Mouse (Mus musculus) urinary bladder, postnatal 25 days (tissue): ENCODE results near the gene Slco4c1.
A peak's percentile ranks its signal among the peaks of the same experiment; 100 is the strongest.

Experiments
- DNase-seq: peaks from one replicate; pipeline ENCODE4 v3.0.0; 2022; ENCODE audit warnings: low spot score

Slco4c1 gene

DNA sequence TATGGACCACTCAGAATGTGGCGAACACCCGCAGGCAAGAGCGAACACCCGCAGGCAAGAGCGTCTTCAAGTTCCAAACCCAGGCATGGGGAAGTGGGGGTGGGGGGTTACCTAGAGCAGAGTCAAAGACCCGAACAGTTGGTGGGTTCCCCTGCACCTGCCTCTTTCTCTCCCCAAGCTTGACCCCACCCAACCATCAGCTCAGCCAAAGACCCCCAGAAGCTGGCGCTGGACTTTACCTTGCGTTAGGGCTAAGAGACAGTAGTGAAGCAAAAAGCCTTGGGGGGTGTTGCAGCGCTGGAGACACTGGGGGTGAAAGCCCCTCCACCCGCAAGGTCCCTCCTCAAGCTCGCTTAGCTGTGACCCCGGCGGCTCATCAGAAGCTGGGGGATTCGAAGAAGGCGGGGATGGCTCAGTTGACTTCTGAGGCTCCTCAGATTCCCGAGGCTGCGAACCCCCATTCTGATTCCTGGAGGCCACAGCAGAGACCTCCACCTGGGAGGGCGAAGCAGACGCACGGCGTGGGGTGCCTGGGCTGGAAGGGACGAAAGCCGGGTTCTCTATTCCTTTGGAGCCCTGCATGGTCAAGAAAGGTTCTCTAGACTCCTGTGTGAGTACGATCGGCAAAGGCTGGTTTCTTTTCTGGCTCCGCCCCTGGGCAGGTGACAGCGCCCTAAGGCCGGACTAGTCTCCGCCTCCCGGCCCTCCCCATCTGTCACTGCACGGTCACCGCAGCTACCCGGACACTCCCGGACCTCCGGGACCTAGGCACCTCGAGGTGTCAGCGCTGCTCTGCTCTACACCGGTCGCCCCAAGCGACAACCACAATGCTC is at the start of gene Slco4c1:
Slco4c1 (minus strand) TSS at position 644 of the 833 bp plus-strand sequence.
- DNase-seq = peak; percentile 11

- DNase-seq = no peak
Observed at GRCm38 (mm10) chr1:96917333-96917732, 45.4 kb upstream of the Slco4c1 start.

- DNase-seq = no peak
Observed at GRCm38 (mm10) chr1:96883788-96884187, 11.8 kb upstream of the Slco4c1 start.

- DNase-seq = no peak
Observed at GRCm38 (mm10) chr1:96878572-96878971, 6.6 kb upstream of the Slco4c1 start.

GRCm38 (mm10) chr1:96876076-96876475 is 4.1 kb upstream of the Slco4c1 start:
- no peak for DNase-seq

GRCm38 (mm10) chr1:96874636-96875035 is 2.7 kb upstream of the Slco4c1 start:
- no peak for DNase-seq

- DNase-seq = no peak
Observed at GRCm38 (mm10) chr1:96872361-96872693, 356 bp upstream of the Slco4c1 start.

DNA sequence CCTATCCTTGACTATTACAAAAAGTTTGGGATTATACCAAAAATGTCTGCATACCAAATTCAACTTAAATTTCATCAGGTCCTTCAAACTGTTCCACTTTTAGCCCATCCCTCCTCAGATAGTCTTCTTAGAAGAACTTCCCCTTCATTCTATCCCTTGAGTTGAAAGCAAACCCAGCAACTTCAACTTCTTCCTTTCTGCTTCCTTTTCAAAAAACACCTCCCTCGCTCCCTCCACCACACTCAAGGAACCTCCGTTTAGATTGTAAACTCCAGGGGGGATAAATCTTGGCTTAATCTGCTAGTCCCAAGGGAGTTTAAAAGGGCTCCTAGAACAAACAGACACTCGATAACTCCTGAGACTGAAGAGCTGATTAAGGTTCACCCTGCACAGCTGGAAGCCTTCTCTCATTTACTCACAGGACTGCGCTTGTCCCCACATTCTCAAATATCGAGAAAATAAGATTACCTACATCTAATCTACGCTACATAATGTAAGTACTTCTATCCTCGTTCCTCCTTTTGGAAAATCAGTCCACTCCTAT is 1.1 kb downstream of the Slco4c1 start:
- no peak for DNase-seq

DNA sequence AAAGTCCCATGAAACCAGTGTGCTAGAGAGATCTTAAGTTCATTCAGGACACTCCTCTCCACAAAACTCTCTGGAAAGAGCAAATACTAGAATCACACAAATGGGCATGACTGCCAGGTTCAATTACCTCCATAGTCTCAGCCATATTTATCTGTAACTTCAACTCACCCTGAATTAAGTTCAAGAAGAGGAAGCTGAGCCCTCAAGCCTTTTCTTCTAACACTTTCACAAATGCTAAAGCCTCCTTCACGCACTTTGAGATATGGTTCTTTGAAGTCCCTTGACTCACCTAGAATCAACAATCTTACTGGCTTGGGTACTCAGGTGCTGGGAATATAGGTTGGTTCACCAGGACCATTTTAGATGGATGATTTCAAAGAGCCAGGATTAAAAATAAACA is 3.2 kb downstream of the Slco4c1 start:
- DNase-seq = no peak

- DNase-seq = no peak
Observed at GRCm38 (mm10) chr1:96866002-96866401, 6.0 kb downstream of the Slco4c1 start.

DNA sequence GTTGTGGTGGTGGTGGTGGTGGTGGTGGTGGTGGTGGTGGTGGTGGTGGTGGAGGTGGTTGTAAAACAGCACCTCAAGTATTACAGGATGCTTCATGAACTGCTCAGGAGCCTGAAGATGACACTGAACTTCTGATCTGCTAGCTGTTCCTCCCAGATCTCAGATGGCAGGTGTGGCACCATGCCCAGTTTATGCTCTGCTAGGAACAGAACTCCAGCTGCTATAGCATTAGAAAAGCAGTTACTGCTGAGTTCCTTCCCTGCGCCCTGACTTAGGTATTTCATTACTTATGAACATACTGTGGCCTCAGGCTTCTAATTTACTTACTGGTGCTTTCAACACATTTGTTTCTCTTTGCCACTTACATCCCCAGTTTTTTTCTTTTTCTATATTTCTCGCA is 7.9 kb downstream of the Slco4c1 start:
- no peak for DNase-seq

- DNase-seq = no peak
Observed at GRCm38 (mm10) chr1:96859995-96860684, 11.8 kb downstream of the Slco4c1 start.

DNA sequence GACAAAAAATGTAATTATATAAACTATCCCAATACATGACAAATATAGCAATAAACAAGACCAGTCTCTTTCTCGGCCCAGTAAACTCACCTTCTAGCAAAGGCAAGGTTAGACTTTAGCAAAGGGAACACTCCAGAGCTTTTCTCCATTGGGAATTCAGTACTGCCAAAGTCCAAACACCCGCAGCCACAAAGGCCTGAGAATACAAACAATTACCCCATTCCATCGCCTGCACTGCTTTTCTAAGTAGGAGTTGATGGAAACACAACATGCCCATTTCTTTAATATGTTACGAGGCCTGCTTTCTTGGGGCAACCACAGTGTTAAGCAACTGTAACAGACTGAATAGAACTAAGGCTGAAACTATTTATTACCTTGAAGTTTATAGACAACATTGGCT is 18.4 kb downstream of the Slco4c1 start:
- no peak for DNase-seq

GRCm38 (mm10) chr1:96849101-96849500 is 22.9 kb downstream of the Slco4c1 start:
- no peak for DNase-seq

- DNase-seq = no peak
Observed at GRCm38 (mm10) chr1:96848606-96849005, 23.4 kb downstream of the Slco4c1 start.

- no peak for DNase-seq
Observed at GRCm38 (mm10) chr1:96846727-96847126, 25.2 kb downstream of the Slco4c1 start.

- DNase-seq = no peak
Observed at GRCm38 (mm10) chr1:96805287-96805727, 66.7 kb downstream of the Slco4c1 start.

DNA sequence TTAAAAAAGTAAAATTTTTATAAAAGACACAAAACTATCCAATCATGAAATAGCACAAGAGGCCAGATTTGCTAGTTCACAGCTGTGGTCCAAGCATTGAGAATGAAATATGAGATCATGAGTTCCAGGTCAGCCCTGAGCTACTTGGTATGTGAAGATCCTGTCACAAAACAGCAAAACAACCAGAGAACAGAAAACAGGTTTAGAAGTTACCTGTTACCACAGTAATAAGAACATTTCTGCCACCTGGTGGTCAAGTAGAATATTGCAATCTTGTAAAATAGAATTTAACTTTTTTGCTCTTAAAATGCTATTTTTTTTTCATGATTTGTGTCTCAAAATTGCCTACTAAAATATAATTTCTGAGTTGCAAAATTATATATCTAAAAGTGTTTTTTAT is 70.4 kb downstream of the Slco4c1 start:
- DNase-seq = no peak

DNA sequence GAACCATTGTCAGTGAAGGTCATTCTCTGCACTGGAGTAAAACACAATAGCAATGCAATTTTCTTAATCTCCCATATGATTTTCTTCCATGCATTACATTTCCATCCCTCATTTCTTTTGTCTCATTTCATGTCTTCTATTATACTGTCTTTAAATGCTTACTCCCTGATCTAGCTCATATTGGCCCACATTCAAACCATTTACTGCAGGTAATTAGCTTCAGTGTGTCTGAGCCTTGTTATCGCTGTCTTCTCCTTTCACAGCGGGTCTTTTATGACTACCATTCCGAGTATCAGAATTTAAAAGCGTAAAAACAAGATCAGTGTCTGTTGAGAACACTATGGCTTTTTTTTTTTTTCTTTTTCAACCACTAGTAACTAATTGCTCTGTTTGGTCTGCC is 77.3 kb downstream of the Slco4c1 start:
- DNase-seq = no peak

DNA sequence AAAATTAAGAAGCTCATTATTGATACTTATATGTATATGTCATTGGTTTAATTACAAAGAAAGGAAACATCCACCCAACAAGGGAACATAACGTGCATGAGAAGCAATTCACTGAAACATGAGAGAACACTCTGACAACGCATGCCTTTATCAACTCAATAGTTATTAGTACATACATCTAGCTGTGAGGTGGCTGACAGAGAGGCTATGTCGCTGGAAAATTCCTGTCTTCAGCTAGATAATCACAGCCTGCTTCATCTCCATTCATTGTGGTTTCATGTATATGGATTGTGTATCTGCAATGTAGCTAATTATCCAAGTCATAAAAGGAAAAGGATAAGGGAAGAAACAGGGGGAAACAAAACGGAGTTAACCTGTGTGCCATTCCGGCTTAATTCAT is 77.7 kb downstream of the Slco4c1 start:
- no peak for DNase-seq

DNA sequence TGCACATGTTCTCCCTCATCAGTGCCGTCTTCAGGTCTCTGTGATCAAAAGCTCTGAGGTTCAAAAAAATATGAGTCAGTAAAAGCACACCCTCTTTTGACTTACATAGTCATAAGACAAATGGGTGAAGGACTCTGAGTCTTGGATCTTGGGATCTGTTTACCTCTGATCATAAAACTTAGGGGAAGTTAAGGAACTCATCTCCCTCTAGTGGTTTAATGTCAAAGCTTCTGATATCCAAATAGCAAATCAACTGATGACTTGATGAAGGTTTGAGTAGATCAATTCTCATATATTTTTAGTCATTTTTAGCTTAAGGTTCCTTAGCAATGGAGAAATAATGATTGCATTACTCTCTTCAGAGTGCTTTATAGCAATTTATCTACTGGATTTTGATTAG is 82.7 kb downstream of the Slco4c1 start:
- DNase-seq = no peak

DNA sequence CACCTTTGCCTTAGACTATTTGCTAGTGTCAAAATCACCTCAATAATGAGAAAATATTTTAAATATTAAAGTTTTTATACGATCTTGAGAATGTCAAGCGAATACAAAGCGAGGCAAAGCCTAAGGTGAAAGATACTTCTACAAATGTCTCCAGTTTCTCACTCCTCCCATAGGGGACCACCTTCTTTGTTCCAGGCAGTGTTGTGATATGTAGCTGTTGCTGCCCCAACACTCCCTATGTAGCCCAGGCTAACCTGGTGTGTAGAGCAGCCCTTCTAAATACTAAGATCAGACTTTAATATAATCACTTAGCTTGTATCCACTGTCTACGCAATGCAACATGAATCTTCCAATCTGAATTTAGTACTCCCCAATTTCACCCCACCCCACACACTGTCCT is 97.8 kb downstream of the Slco4c1 start:
- DNase-seq = no peak

DNA sequence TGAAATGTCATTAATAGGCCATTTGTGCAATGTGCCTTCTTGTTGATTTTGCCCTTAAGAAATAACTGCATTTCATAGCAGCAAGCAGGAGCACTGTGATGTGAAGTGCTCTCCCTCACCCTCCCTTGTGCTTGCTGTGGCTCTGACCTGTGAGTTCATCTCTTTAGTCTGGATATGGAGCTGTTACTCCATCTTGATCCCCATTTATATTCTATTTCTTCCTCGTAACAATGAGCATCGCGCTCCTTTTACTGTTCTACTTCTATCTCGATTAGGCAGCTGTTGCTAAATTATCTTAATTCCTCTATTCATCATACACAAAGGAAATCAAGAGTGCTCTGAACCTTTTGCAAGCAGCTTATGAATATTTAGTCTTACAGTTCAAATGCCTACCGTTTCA is 98.3 kb downstream of the Slco4c1 start:
- DNase-seq = no peak
